ENCODE assay signal across 21 mouse cellular contexts in the genomic region with DNA sequence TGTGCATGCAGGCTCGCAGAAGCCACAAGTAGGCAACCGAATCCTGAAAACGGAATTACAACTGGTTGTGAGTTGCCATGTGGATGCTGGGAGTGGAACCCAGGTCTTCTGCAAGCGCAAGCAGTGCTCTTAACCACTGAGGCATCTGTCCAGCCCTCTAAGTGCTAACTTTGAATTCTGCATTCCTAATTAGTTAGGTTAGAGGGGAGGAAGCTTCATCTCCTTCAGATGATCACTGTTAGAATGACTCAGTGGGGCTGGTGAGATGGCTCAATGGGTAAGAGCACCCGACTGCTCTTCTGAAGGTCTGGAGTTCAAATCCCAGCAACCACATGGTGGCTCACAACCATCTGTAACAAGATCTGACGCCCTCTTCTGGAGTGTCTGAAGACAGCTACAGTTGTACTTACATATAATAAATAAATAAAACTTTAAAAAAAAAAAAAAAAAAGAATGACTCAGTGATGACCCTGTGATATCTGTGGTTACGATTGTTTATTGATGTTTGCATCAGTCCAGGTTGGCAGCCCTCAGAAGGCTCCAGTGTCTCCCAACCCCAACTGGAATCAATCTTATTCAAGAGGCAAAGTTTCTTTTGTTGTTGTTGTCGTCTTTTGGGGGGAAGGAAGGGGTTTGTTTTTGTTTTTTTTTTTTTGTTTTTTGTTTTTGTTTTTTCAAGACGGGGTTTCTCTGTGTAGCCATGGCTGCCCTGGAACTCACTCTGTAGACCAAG. TPM values are rescaled to one million over a fixed set of nuclear protein-coding genes. Genes with fewer than 3 reads are reported as not detected.
"Had no signal": no experiment of that assay in that cellular context is flagged by ENCODE, and none has a peak within 500 bp of the region (broad histone marks: within the 10 kb centered on the region; RNA-seq: fewer than 3 reads in every experiment).

No protein-coding gene starts in this region.

RNA-seq across cellular contexts. Expression of a gene that starts 27.2 kb away (rescaled TPM):
- total RNA-seq: common myeloid progenitor, adult 5-6 weeks; forebrain, postnatal 0 days; granulocyte monocyte progenitor cell, adult 5-6 weeks had no signal
- polyA plus RNA-seq: cortical plate, adult 2 months; embryonic facial prominence, embryonic 10.5 days; embryonic facial prominence, embryonic 12.5 days; embryonic facial prominence, embryonic 13.5 days; embryonic facial prominence, embryonic 14.5 days; embryonic facial prominence, embryonic 15.5 days; forebrain, embryonic 10.5 days; forebrain, embryonic 12.5 days; forebrain, embryonic 13.5 days; forebrain, embryonic 14.5 days; forebrain, embryonic 15.5 days; forebrain, embryonic 16.5 days; frontal cortex, adult 2 months; gonadal fat pad, adult 2 months; heart, adult 2 months; heart, embryonic 10.5 days; heart, embryonic 11.5 days; heart, embryonic 12.5 days had no signal
